Mouse (Mus musculus): ENCODE data around the gene Fam168a. TPM values are rescaled to one million over a fixed set of nuclear protein-coding genes. Genes with fewer than 3 reads are reported as not detected.
A peak's percentile ranks its signal among the peaks of the same experiment; 100 is the strongest.

Gene Fam168a
- total and polyA plus RNA-seq, 3 experiments: 16.3 to 88.2 (median 49.3) TPM

DNA sequence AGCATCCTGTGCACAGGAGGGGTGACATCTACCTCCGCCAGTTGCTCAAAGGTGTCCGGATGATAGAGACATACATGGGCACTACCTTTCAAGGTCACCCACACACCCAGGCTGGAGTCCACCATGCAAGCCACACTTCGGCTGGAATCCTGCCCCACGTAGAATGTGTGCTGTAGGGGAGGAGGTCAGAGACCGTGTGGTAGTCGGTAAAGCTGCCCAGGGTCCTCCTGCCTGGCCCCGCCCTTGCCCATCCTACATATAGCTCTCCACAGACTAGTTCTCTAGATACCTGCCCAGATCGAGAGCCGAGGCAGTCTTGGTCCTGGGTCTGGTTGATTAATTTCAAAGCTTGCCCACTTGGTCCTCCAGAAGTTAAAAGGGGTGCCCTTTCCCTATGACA is 170.3 kb downstream of the Fam168a start:
- Histone ChIP-seq H3K27me3 (ENCODE audit: insufficient read depth, low read length) (peaks cover 55% of the 10 kb centered on the region), H3K9me3 (replicated peaks) (no peaks in the 10 kb centered on the region), H3K4me1 (ENCODE audit: insufficient read depth, low read depth, low read length) (peaks cover 8% of the 10 kb centered on the region), H3K4me3 (ENCODE audit: low read depth, low read length) (no peak overlapping the region), H3K36me3 (replicated peaks) (no peaks in the 10 kb centered on the region)
- no peak for DNase-seq (ENCODE audit: low spot score)
- no peak for TF ChIP-seq CTCF (IDR thresholded peaks at IDR 0.05; ENCODE audit: low read depth, low read length)
- no peak for TF ChIP-seq GATA1 (IDR thresholded peaks at IDR 0.05; ENCODE audit: borderline replicate concordance, low read length)
- no peak for TF ChIP-seq GATA2 (IDR thresholded peaks at IDR 0.05; ENCODE audit: borderline replicate concordance, low read depth, low read length)
- TF ChIP-seq TAL1 (conservative IDR thresholded peaks at IDR 0.05; ENCODE audit: low read depth, low read length): no peak
- no peak for ATAC-seq (ENCODE audit: extremely low read depth, insufficient number of reproducible peaks, low FRiP score, poor library complexity, severe bottlenecking)

DNA sequence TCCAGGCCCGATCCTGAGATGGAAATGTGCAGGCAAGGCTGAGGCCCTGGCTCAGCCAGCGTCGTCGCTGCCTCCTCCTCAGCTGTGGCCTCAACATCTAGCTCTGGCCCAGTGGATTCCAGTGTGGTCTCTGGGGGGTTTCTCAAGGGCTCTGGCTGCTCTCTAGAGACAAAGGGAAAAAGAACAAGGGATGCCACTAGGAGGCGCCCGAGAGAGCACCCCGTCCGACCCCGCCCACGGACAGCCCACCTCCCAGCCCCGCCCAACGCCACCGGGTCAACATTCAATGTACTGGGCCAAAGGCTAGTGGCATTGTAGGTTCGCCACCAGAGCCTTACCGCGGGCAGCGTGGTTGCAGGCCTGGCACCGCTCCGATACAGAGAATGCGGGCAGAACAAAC is 173.2 kb downstream of the Fam168a start:
- Histone ChIP-seq H3K36me3 (replicated peaks) (no peaks in the 10 kb centered on the region), H3K4me1 (ENCODE audit: insufficient read depth, low read depth, low read length) (peaks cover 16% of the 10 kb centered on the region), H3K4me3 (ENCODE audit: low read depth, low read length) (peak overlapping the region; percentile 44; the same call in 1 of the 2 replicates), H3K9me3 (replicated peaks) (no peaks in the 10 kb centered on the region), H3K27me3 (ENCODE audit: insufficient read depth, low read length) (peaks cover 61% of the 10 kb centered on the region)
- DNase-seq (ENCODE audit: low spot score): peak; percentile 45
- TF ChIP-seq CTCF (IDR thresholded peaks at IDR 0.05; ENCODE audit: low read depth, low read length) (peak; percentile 42; the same call in 1 of the 2 replicates), GATA2 (IDR thresholded peaks at IDR 0.05; ENCODE audit: borderline replicate concordance, low read depth, low read length) (no peak)
- no peak for ATAC-seq (ENCODE audit: extremely low read depth, insufficient number of reproducible peaks, low FRiP score, poor library complexity, severe bottlenecking)

DNA sequence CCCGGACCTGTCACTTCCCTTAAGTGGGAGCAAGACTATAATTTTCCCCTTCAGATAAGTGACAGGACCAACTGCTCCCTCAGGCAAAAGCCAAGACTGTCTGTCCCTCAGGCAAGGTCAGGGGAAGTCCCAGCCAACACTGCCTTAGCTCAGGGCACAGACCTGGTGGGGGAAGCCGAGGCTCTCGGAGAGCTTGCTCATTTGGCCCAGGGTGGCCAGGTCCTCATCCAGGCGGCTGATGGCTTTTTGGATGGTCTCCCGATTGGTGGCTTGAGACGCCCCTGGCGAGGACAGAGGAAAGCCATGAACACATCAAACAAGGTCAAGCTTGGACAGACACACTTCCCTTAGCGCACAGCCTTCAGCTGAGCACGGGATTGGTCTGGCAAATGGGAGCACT is 175.1 kb downstream of the Fam168a start:
- DNase-seq (ENCODE audit: low spot score): no peak
- Histone ChIP-seq H3K36me3 (replicated peaks) (no peaks in the 10 kb centered on the region), H3K4me3 (ENCODE audit: low read depth, low read length) (no peak overlapping the region)

DNA sequence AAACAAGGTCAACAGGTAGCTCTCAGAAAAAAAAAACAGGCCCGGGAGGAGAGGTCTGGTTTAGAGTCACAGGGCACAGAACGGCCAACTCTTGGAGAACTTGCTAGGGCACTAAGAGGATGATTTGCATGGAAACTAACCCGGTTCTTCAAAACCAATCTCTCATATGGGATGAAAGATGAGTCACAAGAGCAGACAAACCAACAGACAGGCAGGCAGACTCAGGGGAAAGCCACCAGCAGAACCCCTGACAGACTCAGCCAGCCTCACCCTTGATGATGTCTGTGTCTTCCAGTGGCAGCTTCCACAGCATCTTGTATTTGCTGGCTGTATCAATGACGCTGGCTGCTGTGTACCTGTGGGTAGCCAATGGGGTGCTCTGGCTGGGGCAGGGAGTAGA is 175.5 kb downstream of the Fam168a start:
- Histone ChIP-seq H3K9me3 (replicated peaks) (no peaks in the 10 kb centered on the region), H3K4me3 (ENCODE audit: low read depth, low read length) (no peak overlapping the region; the same call in 1 of the 2 replicates), H3K27me3 (ENCODE audit: insufficient read depth, low read length) (peaks cover 58% of the 10 kb centered on the region), H3K4me1 (ENCODE audit: insufficient read depth, low read depth, low read length) (peaks cover 16% of the 10 kb centered on the region), H3K36me3 (replicated peaks) (no peaks in the 10 kb centered on the region)
- ATAC-seq (ENCODE audit: extremely low read depth, insufficient number of reproducible peaks, low FRiP score, poor library complexity, severe bottlenecking) (no peak), DNase-seq (ENCODE audit: low spot score) (no peak)
- no peak for TF ChIP-seq CTCF (IDR thresholded peaks at IDR 0.05; ENCODE audit: low read depth, low read length)
- TF ChIP-seq POLR2AphosphoS5 (IDR thresholded peaks at IDR 0.05; ENCODE audit: insufficient replicate concordance, low read depth, low read length): no peak
- TF ChIP-seq TAL1 (conservative IDR thresholded peaks at IDR 0.05; ENCODE audit: low read depth, low read length): no peak
- TF ChIP-seq GATA1 (IDR thresholded peaks at IDR 0.05; ENCODE audit: borderline replicate concordance, low read length): no peak
- TF ChIP-seq GATA2 (IDR thresholded peaks at IDR 0.05; ENCODE audit: borderline replicate concordance, low read depth, low read length): no peak

More for the DNA sequence above, 175.1 kb downstream of the Fam168a start:
- peaks cover 60% of the 10 kb centered on the region for H3K27me3 ChIP-seq (ENCODE audit: insufficient read depth, low read length)
- no peak for ATAC-seq (ENCODE audit: extremely low read depth, insufficient number of reproducible peaks, low FRiP score, poor library complexity, severe bottlenecking)
- no peak for TF ChIP-seq GATA1 (IDR thresholded peaks at IDR 0.05; ENCODE audit: borderline replicate concordance, low read length)
- TF ChIP-seq POLR2AphosphoS5 (IDR thresholded peaks at IDR 0.05; ENCODE audit: insufficient replicate concordance, low read depth, low read length): no peak
- no peak for TF ChIP-seq CTCF (IDR thresholded peaks at IDR 0.05; ENCODE audit: low read depth, low read length)
- TF ChIP-seq GATA2 (IDR thresholded peaks at IDR 0.05; ENCODE audit: borderline replicate concordance, low read depth, low read length): no peak
- TF ChIP-seq TAL1 (conservative IDR thresholded peaks at IDR 0.05; ENCODE audit: low read depth, low read length): no peak
- no peaks in the 10 kb centered on the region for H3K9me3 ChIP-seq (replicated peaks)
- peaks cover 16% of the 10 kb centered on the region for H3K4me1 ChIP-seq (ENCODE audit: insufficient read depth, low read depth, low read length)

DNA sequence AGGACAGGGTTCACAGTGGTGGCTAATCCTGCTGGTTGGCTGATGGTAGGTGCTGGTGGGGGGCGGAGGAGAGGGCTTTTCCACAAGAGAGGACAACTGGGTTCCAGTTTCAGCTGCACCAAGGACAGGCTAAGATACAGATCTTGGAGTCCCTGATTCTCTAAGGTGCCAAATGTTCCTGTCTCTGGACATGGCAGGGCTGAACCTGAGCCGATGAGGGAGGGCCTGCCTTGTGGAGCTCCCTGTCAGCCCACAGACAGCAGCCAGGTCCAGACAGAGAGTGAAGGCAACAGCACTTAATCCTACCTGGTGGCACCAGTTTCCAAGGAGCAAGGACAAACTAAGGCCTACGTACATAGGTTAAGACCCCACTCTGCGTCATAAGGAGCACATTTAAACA is 178.0 kb downstream of the Fam168a start:
- no peak for ATAC-seq (ENCODE audit: extremely low read depth, insufficient number of reproducible peaks, low FRiP score, poor library complexity, severe bottlenecking)
- H3K36me3 ChIP-seq (replicated peaks): no peaks in the 10 kb centered on the region
- DNase-seq (ENCODE audit: low spot score): no peak
- TF ChIP-seq TAL1 (conservative IDR thresholded peaks at IDR 0.05; ENCODE audit: low read depth, low read length) (no peak), CTCF (IDR thresholded peaks at IDR 0.05; ENCODE audit: low read depth, low read length) (no peak), POLR2AphosphoS5 (IDR thresholded peaks at IDR 0.05; ENCODE audit: insufficient replicate concordance, low read depth, low read length) (no peak), GATA2 (IDR thresholded peaks at IDR 0.05; ENCODE audit: borderline replicate concordance, low read depth, low read length) (no peak), GATA1 (IDR thresholded peaks at IDR 0.05; ENCODE audit: borderline replicate concordance, low read length) (no peak)
- peaks cover 63% of the 10 kb centered on the region for H3K27me3 ChIP-seq (ENCODE audit: insufficient read depth, low read length)
- peaks cover 13% of the 10 kb centered on the region for H3K4me1 ChIP-seq (ENCODE audit: insufficient read depth, low read depth, low read length)
- H3K9me3 ChIP-seq (replicated peaks): no peaks in the 10 kb centered on the region
- H3K4me3 ChIP-seq (ENCODE audit: low read depth, low read length): no peak overlapping the region

DNA sequence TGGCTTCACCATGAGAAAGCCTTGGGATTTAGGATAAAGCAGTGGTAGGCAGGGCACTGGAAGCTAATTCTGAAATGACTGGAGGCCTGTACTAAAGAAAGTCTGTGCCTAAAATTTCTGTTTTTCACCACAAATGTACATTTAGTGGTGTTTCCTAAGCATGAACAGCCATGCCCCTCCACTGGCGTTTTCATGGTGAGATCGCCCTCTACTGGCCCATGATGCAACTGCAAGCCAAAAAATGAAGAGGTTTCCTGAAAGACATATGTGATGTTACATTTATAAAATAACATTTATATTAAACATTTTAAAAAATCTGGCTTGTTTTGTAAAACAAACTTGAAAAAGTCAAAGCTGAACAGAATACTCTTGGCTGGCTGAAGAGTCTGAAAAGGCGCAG is 180.1 kb downstream of the Fam168a start:
- Histone ChIP-seq H3K27me3 (ENCODE audit: insufficient read depth, low read length) (peaks cover 58% of the 10 kb centered on the region), H3K4me3 (ENCODE audit: low read depth, low read length) (no peak overlapping the region), H3K9me3 (replicated peaks) (no peaks in the 10 kb centered on the region), H3K4me1 (ENCODE audit: insufficient read depth, low read depth, low read length) (peaks cover 8% of the 10 kb centered on the region), H3K36me3 (replicated peaks) (no peaks in the 10 kb centered on the region)
- no peak for TF ChIP-seq POLR2AphosphoS5 (IDR thresholded peaks at IDR 0.05; ENCODE audit: insufficient replicate concordance, low read depth, low read length)
- TF ChIP-seq GATA2 (IDR thresholded peaks at IDR 0.05; ENCODE audit: borderline replicate concordance, low read depth, low read length): no peak
- no peak for TF ChIP-seq GATA1 (IDR thresholded peaks at IDR 0.05; ENCODE audit: borderline replicate concordance, low read length)
- TF ChIP-seq TAL1 (conservative IDR thresholded peaks at IDR 0.05; ENCODE audit: low read depth, low read length): no peak
- TF ChIP-seq CTCF (IDR thresholded peaks at IDR 0.05; ENCODE audit: low read depth, low read length): peak; percentile 67
- DNase-seq (ENCODE audit: low spot score) (peak; percentile 34), ATAC-seq (ENCODE audit: extremely low read depth, insufficient number of reproducible peaks, low FRiP score, poor library complexity, severe bottlenecking) (no peak)

Other genes with a start within 250 kb of the Fam168a start
- not detected in 2 replicates for gene Ucp3, start 233.6 kb upstream of the Fam168a start, total RNA-seq (2014; fragmentation: Nextera tagmentation)
- 0.33 TPM in 1 of 2 replicates, not detected in the other for gene Ucp3, start 233.6 kb upstream of the Fam168a start, total RNA-seq (2017)
- gene Ucp3, start 233.6 kb upstream of the Fam168a start, polyA plus RNA-seq (2012): not detected in 2 replicates
- gene Ucp2, start 213.3 kb upstream of the Fam168a start, total RNA-seq (2014; fragmentation: Nextera tagmentation): 688 and 701 TPM in 2 replicates
- 142 and 164 TPM in 2 replicates for gene Ucp2, start 213.3 kb upstream of the Fam168a start, total RNA-seq (2017)
- gene Ucp2, start 213.3 kb upstream of the Fam168a start, polyA plus RNA-seq (2012): 838 and 989 TPM in 2 replicates
- gene Dnajb13, start 191.7 kb upstream of the Fam168a start, total RNA-seq (2014; fragmentation: Nextera tagmentation): not detected in 2 replicates
- gene Dnajb13, start 191.7 kb upstream of the Fam168a start, total RNA-seq (2017): 0.16 and 0.35 TPM in 2 replicates
- not detected in 2 replicates for gene Dnajb13, start 191.7 kb upstream of the Fam168a start, polyA plus RNA-seq (2012)
- 15.4 and 20.0 TPM in 2 replicates for gene Coa4, start 169.6 kb upstream of the Fam168a start, total RNA-seq (2014; fragmentation: Nextera tagmentation)
- gene Coa4, start 169.6 kb upstream of the Fam168a start, total RNA-seq (2017): 21.9 and 22.0 TPM in 2 replicates
- 9.1 and 9.6 TPM in 2 replicates for gene Coa4, start 169.6 kb upstream of the Fam168a start, polyA plus RNA-seq (2012)
- 97.7 and 112 TPM in 2 replicates for gene Rab6a, start 99.2 kb upstream of the Fam168a start, total RNA-seq (2014; fragmentation: Nextera tagmentation)
- 71.9 and 89.2 TPM in 2 replicates for gene Rab6a, start 99.2 kb upstream of the Fam168a start, total RNA-seq (2017)
- gene Rab6a, start 99.2 kb upstream of the Fam168a start, polyA plus RNA-seq (2012): 18.8 and 29.6 TPM in 2 replicates
- gene Mrpl48, start 98.3 kb upstream of the Fam168a start, total RNA-seq (2014; fragmentation: Nextera tagmentation): 19.4 and 21.4 TPM in 2 replicates
- gene Mrpl48, start 98.3 kb upstream of the Fam168a start, total RNA-seq (2017): 41.9 and 46.0 TPM in 2 replicates
- gene Mrpl48, start 98.3 kb upstream of the Fam168a start, polyA plus RNA-seq (2012): 1.3 and 1.7 TPM in 2 replicates
- not detected in 2 replicates for gene Plekhb1, start 44.2 kb upstream of the Fam168a start, total RNA-seq (2014; fragmentation: Nextera tagmentation)
- 0.41 TPM in 1 of 2 replicates, not detected in the other for gene Plekhb1, start 44.2 kb upstream of the Fam168a start, total RNA-seq (2017)
- gene Plekhb1, start 44.2 kb upstream of the Fam168a start, polyA plus RNA-seq (2012): not detected in 2 replicates
- gene Relt, start 156.8 kb downstream of the Fam168a start, total RNA-seq (2014; fragmentation: Nextera tagmentation): 15.4 and 21.5 TPM in 2 replicates
- gene Relt, start 156.8 kb downstream of the Fam168a start, total RNA-seq (2017): 25.5 and 39.1 TPM in 2 replicates
- gene Relt, start 156.8 kb downstream of the Fam168a start, polyA plus RNA-seq (2012): 75.6 and 75.9 TPM in 2 replicates
- not detected in 2 replicates for gene Arhgef17, start 225.5 kb downstream of the Fam168a start, total RNA-seq (2014; fragmentation: Nextera tagmentation)
- gene Arhgef17, start 225.5 kb downstream of the Fam168a start, total RNA-seq (2017): under 0.01 and 0.05 TPM in 2 replicates
- gene Arhgef17, start 225.5 kb downstream of the Fam168a start, polyA plus RNA-seq (2012): 0.02 TPM in 1 of 2 replicates, not detected in the other

All from G1E (cell line).